Mouse (Mus musculus): ENCODE data around the gene Adipoq. TPM values are rescaled to one million over a fixed set of nuclear protein-coding genes. Genes with fewer than 3 reads are reported as not detected.
"Not testable (repeated sequence)": the region's sequence is repeated elsewhere in the genome, so short reads cannot be mapped to it uniquely, and the experiment has no call there.

The Adipoq gene
- not detected in 2 replicates for polyA plus RNA-seq (2015; fragmentation: Nextera tagmentation; extraction: Ambion mirVana)

- Histone ChIP-seq H3K9me3 (no peaks in the 10 kb centered on the region), H3K27me3 (no peaks in the 10 kb centered on the region), H3K4me2 (replicated peaks) (no peak within 1 kb of the TSS), H3K4me1 (no peaks in the 10 kb centered on the region), H3K4me3 (no peak within 1 kb of the TSS), H3K36me3 (no peaks in the 10 kb centered on the region), H3K27ac (replicated peaks) (no peak within 1 kb of the TSS), H3K9ac (replicated peaks) (no peak within 1 kb of the TSS)
- 78% methylated on average over 3 of the region's 3 CpGs for WGBS
- no peak for ATAC-seq (replicated peaks)
Measured at GRCm38 (mm10) chr16:23146280-23146679, at the start of gene Adipoq. TSS of gene Adipoq (plus strand) at chr16:23146536.

DNA sequence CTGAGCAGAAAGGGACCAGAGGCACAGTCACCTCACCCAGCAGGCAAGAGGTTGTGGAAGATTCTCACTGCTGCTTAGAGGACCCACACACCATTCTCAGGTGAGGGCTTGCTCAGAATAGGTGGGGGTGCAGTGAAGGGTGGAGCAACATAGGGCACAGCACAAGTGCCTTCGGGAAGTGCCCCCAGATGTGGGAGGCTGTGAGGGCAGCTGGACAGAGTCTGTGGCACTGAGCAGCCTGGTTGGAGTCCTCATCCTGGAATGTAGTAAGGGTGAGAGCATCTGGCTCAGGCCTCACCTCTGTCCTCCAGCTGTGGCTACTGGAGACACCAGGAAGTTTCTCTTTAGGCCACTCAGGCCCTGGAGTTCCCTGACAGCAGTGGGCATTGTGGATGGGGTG lies 49.5 kb upstream of the Adipoq start:
- not testable (repeated sequence) for H3K36me3 ChIP-seq; H3K4me3 ChIP-seq; H3K9me3 ChIP-seq; H3K27me3 ChIP-seq; H3K9ac ChIP-seq (replicated peaks); H3K4me2 ChIP-seq (replicated peaks)
- H3K27ac ChIP-seq (replicated peaks), result peak overlapping the region; percentile 54
- peak; percentile 51 for ATAC-seq (replicated peaks)
- 94% methylated on average over 1 of the region's 1 CpGs for WGBS
- peaks cover 11% of the 10 kb centered on the region for H3K4me1 ChIP-seq

- Histone ChIP-seq H3K4me1 (peaks cover 11% of the 10 kb centered on the region), H3K27ac (replicated peaks) (peak overlapping the region; percentile 54)
- ATAC-seq (replicated peaks), result peak; percentile 79
- not testable (repeated sequence) for H3K9me3 ChIP-seq; H3K4me3 ChIP-seq; H3K27me3 ChIP-seq; H3K9ac ChIP-seq (replicated peaks); H3K36me3 ChIP-seq; H3K4me2 ChIP-seq (replicated peaks)
- WGBS, result 79% methylated on average over 8 of the region's 8 CpGs
Measured at GRCm38 (mm10) chr16:23097290-23098104, 48.8 kb upstream of the Adipoq start.

- H3K36me3 ChIP-seq; H3K27ac ChIP-seq (replicated peaks); H3K4me3 ChIP-seq; H3K4me2 ChIP-seq (replicated peaks); ATAC-seq (replicated peaks); H3K9ac ChIP-seq (replicated peaks); H3K9me3 ChIP-seq; H3K27me3 ChIP-seq: not testable (repeated sequence)
- 97% methylated on average over 1 of the region's 1 CpGs for WGBS
- peaks cover 13% of the 10 kb centered on the region for H3K4me1 ChIP-seq
Measured at GRCm38 (mm10) chr16:23098105-23098452, 48.3 kb upstream of the Adipoq start.

DNA sequence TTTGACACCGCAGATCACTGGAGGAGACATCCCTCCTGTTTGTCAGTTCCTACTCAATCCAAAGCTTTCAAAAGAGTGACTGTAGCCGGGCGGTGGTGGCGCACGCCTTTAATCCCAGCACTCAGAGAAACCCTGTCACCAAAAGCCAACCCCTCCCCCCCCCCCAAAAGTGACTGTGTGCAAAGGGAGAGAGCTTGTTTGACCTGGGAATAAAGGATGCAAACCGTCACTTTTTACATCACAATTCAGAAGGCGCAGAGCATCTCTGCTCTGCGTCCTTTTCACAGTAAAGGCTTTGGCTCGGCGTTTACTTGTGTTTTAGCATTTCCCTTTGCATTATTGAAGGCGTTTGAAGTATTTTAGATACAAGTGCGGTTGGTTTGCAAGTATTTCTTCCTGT lies 46.7 kb upstream of the Adipoq start:
- no peaks in the 10 kb centered on the region for H3K36me3 ChIP-seq
- peak overlapping the region; percentile 43 for H3K4me2 ChIP-seq (replicated peaks)
- no peak for ATAC-seq (replicated peaks)
- no peak overlapping the region for H3K27ac ChIP-seq (replicated peaks)
- H3K9ac ChIP-seq (replicated peaks), result peak overlapping the region; percentile 44
- peak overlapping the region; percentile 26 for H3K4me3 ChIP-seq
- 0 out of 2 replicates have a peak, but pooled peaks cover 3% of the 10 kb centered on the region for H3K27me3 ChIP-seq
- no peaks in the 10 kb centered on the region for H3K9me3 ChIP-seq
- 6% methylated on average over 12 of the region's 12 CpGs for WGBS
- H3K4me1 ChIP-seq, result peaks cover 13% of the 10 kb centered on the region

- Histone ChIP-seq H3K36me3 (no peaks in the 10 kb centered on the region), H3K4me2 (replicated peaks) (peak overlapping the region; percentile 43), H3K9ac (replicated peaks) (peak overlapping the region; percentile 44), H3K4me1 (peaks cover 13% of the 10 kb centered on the region), H3K4me3 (peak overlapping the region; percentile 26), H3K9me3 (no peaks in the 10 kb centered on the region), H3K27me3 (0 out of 2 replicates have a peak, but pooled peaks cover 3% of the 10 kb centered on the region), H3K27ac (replicated peaks) (no peak overlapping the region)
- ATAC-seq (replicated peaks), result peak; percentile 39; the same call in 1 of the 2 replicates
- WGBS, result 0% methylated on average over 9 of the region's 9 CpGs
Measured at GRCm38 (mm10) chr16:23100099-23100575, 46.2 kb upstream of the Adipoq start.

- no peak overlapping the region for H3K27ac ChIP-seq (replicated peaks)
- ATAC-seq (replicated peaks), result no peak; the same call in 1 of the 2 replicates
- H3K36me3 ChIP-seq, result no peaks in the 10 kb centered on the region
- no peaks in the 10 kb centered on the region for H3K9me3 ChIP-seq
- H3K27me3 ChIP-seq, result 0 out of 2 replicates have a peak, but pooled peaks cover 3% of the 10 kb centered on the region
- 20% methylated on average over 10 of the region's 10 CpGs for WGBS
- no peak overlapping the region for H3K9ac ChIP-seq (replicated peaks)
- peaks cover 13% of the 10 kb centered on the region for H3K4me1 ChIP-seq
- no peak overlapping the region for H3K4me2 ChIP-seq (replicated peaks)
- no peak overlapping the region for H3K4me3 ChIP-seq
Measured at GRCm38 (mm10) chr16:23100613-23101012, 45.7 kb upstream of the Adipoq start.

DNA sequence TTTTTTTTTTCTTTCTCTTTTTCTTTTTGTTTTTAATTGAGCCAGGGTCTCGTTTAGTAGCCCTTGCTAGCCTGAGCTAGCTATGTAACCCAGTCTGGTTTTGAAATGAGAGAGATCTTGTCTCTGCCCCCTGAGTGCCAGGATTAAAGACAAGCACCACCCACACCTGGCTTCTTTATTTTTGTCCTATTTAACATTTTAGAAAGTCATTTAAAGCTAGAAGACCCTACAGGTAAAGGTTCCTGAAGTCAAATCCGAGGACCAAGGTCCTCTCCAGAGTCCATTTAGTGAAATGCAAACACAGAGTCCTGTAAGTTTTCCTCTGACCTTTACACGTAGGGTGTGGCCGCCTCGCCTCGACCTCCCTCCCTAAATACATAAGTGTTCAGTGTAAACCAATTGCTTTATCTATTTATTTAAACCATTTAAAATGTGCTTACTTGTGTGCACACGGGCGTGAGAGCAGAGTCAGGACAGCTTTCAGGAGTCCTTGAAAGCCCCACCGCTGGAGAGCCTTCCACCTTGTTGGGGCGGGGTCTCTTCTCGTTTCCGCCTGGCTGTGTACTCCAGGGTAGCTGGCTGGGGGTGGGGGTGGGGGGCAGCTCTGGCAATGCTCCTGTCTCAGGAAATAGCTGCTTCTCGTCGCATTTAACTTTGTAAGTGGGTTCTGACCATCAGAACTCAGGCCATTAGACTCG lies 43.8 kb upstream of the Adipoq start:
- no peaks in the 10 kb centered on the region for H3K9me3 ChIP-seq
- no peak overlapping the region; the same call in 1 of the 2 replicates for H3K9ac ChIP-seq (replicated peaks)
- H3K36me3 ChIP-seq, result no peaks in the 10 kb centered on the region
- 0 out of 2 replicates have a peak, but pooled peaks cover 3% of the 10 kb centered on the region for H3K27me3 ChIP-seq
- H3K4me1 ChIP-seq, result peaks cover 10% of the 10 kb centered on the region
- no peak overlapping the region for H3K4me3 ChIP-seq
- H3K27ac ChIP-seq (replicated peaks), result no peak overlapping the region
- ATAC-seq (replicated peaks), result no peak
- 16% methylated on average over 15 of the region's 15 CpGs for WGBS
- H3K4me2 ChIP-seq (replicated peaks), result peak overlapping the region; percentile 25

- no peak for ATAC-seq (replicated peaks)
- no peak overlapping the region for H3K27ac ChIP-seq (replicated peaks)
- no peaks in the 10 kb centered on the region for H3K36me3 ChIP-seq
- no peaks in the 10 kb centered on the region for H3K9me3 ChIP-seq
- 45% methylated on average over 17 of the region's 17 CpGs for WGBS
- 0 out of 2 replicates have a peak, but pooled peaks cover 3% of the 10 kb centered on the region for H3K27me3 ChIP-seq
- peaks cover 10% of the 10 kb centered on the region for H3K4me1 ChIP-seq
- H3K4me3 ChIP-seq, result no peak overlapping the region
- peak overlapping the region; percentile 25 for H3K4me2 ChIP-seq (replicated peaks)
- no peak overlapping the region; the same call in 1 of the 2 replicates for H3K9ac ChIP-seq (replicated peaks)
Measured at GRCm38 (mm10) chr16:23103038-23103745, 43.1 kb upstream of the Adipoq start.

DNA sequence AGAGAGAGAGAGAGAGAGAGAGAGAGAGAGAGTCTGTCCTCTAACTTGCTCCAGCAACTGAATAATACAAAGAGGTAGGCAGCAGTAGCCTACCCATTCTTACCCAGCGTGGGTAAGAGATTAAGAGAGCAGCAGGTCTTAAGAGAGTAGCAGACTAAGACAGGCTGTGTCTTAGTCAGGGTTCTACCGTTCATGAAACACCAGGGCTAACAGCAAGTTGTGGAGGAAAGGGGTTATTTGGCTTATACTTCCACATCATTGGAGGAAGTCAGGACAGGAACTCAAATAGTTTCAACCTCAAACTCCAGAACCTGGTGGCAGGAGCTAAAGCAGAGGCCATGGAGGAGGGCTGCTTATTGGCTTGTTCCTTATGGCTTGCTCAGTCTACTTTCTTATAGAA lies 42.5 kb upstream of the Adipoq start:
- Histone ChIP-seq H3K4me1 (peaks cover 12% of the 10 kb centered on the region), H3K27me3 (0 out of 2 replicates have a peak, but pooled peaks cover 3% of the 10 kb centered on the region), H3K9me3 (no peaks in the 10 kb centered on the region), H3K4me3 (no peak overlapping the region), H3K9ac (replicated peaks) (no peak overlapping the region), H3K4me2 (replicated peaks) (no peak overlapping the region), H3K27ac (replicated peaks) (no peak overlapping the region), H3K36me3 (peaks cover 2% of the 10 kb centered on the region; the same call in 1 of the 2 replicates)
- ATAC-seq (replicated peaks), result no peak
- 54% methylated on average over 2 of the region's 2 CpGs for WGBS

GRCm38 (mm10) chr16:23106121-23106520 lies 40.2 kb upstream of the Adipoq start:
- Histone ChIP-seq H3K27me3 (no peaks in the 10 kb centered on the region), H3K27ac (replicated peaks) (no peak overlapping the region), H3K9ac (replicated peaks) (no peak overlapping the region), H3K4me3 (no peak overlapping the region), H3K36me3 (peaks cover 23% of the 10 kb centered on the region), H3K4me1 (peaks cover 27% of the 10 kb centered on the region), H3K9me3 (no peaks in the 10 kb centered on the region), H3K4me2 (replicated peaks) (no peak overlapping the region)
- no peak for ATAC-seq (replicated peaks)
- WGBS, result 83% methylated on average over 7 of the region's 7 CpGs
